Mouse (Mus musculus) liver, adult 2 months (tissue): Measurements from ENCODE around the gene Zmiz1.

Experiments used
- CTCF ChIP-seq: fragments of 200-500 bp; IDR thresholded peaks from 2 replicates; pipeline ENCODE4 v1.5.1; 2011; ENCODE audit warnings: low read depth, low read length, control low read depth
- POLR2A ChIP-seq: fragments of 200-500 bp; IDR thresholded peaks from 2 replicates; pipeline ENCODE4 v1.6.1; 2011; ENCODE audit warnings: low read length, control low read depth; ENCODE audit not compliant: insufficient read depth; ENCODE audit errors: extremely low read depth

- no peak for TF ChIP-seq CTCF
- TF ChIP-seq POLR2A = no peak
Observed at GRCm38 (mm10) chr14:25489336-25490078, 30.5 kb downstream of the Zmiz1 start.
